Mouse (Mus musculus): ENCODE results near the gene Coq5. TPM values are rescaled to one million over a fixed set of nuclear protein-coding genes. Genes with fewer than 3 reads are reported as not detected.

Gene Coq5
- polyA plus RNA-seq, 1 experiment from 2014 or later: 55.5 TPM

GRCm38 (mm10) chr5:115327610-115328548, 48.4 kb downstream of the Coq5 start:
- Histone ChIP-seq H3K4me3 (ENCODE audit: low read depth, low read length) (peak overlapping the region; percentile 86), H3K27ac (ENCODE audit: low read depth, low read length) (peak overlapping the region; percentile 87), H3K27me3 (ENCODE audit: control insufficient read depth, insufficient read depth, low read length) (no peaks in the 10 kb centered on the region), H3K9me3 (ENCODE audit: control insufficient read depth, low read length) (no peaks in the 10 kb centered on the region), H3K4me2 (replicated peaks; ENCODE audit: low read depth, low read length) (peak overlapping the region; percentile 62), H3K9ac (ENCODE audit: low read depth, low read length) (peak overlapping the region; percentile 94), H3K4me1 (replicated peaks; ENCODE audit: control insufficient read depth, insufficient read depth, low read length) (0 out of 2 replicates have a peak, but pooled peaks cover 6% of the 10 kb centered on the region), H3K36me3 (ENCODE audit: control insufficient read depth, insufficient read depth, low read length) (no peaks in the 10 kb centered on the region)
- peak; percentile 36; the same call in 1 of the 2 replicates for ATAC-seq (ENCODE audit: low FRiP score)
- WGBS: 1% methylated on average over 46 of the region's 55 CpGs
- DNase-seq (ENCODE audit: low spot score): peak; percentile 50

GRCm38 (mm10) chr5:115330955-115331354, 51.5 kb downstream of the Coq5 start:
- H3K4me1 ChIP-seq (replicated peaks; ENCODE audit: control insufficient read depth, insufficient read depth, low read length): 0 out of 2 replicates have a peak, but pooled peaks cover 6% of the 10 kb centered on the region
- ATAC-seq (ENCODE audit: low FRiP score) (no peak), DNase-seq (ENCODE audit: low spot score) (no peak)
- no peak overlapping the region; the same call in 1 of the 2 replicates for H3K4me3 ChIP-seq (ENCODE audit: low read depth, low read length)
- H3K27me3 ChIP-seq (ENCODE audit: control insufficient read depth, insufficient read depth, low read length): no peaks in the 10 kb centered on the region
- no peak overlapping the region; the same call in 1 of the 2 replicates for H3K4me2 ChIP-seq (replicated peaks; ENCODE audit: low read depth, low read length)
- H3K36me3 ChIP-seq (ENCODE audit: control insufficient read depth, insufficient read depth, low read length): peaks cover 14% of the 10 kb centered on the region; the same call in 1 of the 2 replicates
- no peak overlapping the region for H3K9ac ChIP-seq (ENCODE audit: low read depth, low read length)
- H3K27ac ChIP-seq (ENCODE audit: low read depth, low read length): no peak overlapping the region
- 92% methylated on average over 9 of the region's 9 CpGs for WGBS
- H3K9me3 ChIP-seq (ENCODE audit: control insufficient read depth, low read length): no peaks in the 10 kb centered on the region

- Histone ChIP-seq H3K9me3 (ENCODE audit: control insufficient read depth, low read length) (no peaks in the 10 kb centered on the region), H3K9ac (ENCODE audit: low read depth, low read length) (no peak overlapping the region), H3K4me2 (replicated peaks; ENCODE audit: low read depth, low read length) (no peak overlapping the region), H3K36me3 (ENCODE audit: control insufficient read depth, insufficient read depth, low read length) (peaks cover 14% of the 10 kb centered on the region; the same call in 1 of the 2 replicates), H3K4me3 (ENCODE audit: low read depth, low read length) (no peak overlapping the region), H3K4me1 (replicated peaks; ENCODE audit: control insufficient read depth, insufficient read depth, low read length) (0 out of 2 replicates have a peak, but pooled peaks cover 4% of the 10 kb centered on the region), H3K27ac (ENCODE audit: low read depth, low read length) (no peak overlapping the region), H3K27me3 (ENCODE audit: control insufficient read depth, insufficient read depth, low read length) (no peaks in the 10 kb centered on the region)
- no peak for ATAC-seq (ENCODE audit: low FRiP score)
- 92% methylated on average over 3 of the region's 3 CpGs for WGBS
- DNase-seq (ENCODE audit: low spot score): no peak
Observed at GRCm38 (mm10) chr5:115333626-115334025, 54.2 kb downstream of the Coq5 start.

GRCm38 (mm10) chr5:115340007-115340406, 60.5 kb downstream of the Coq5 start:
- H3K27ac ChIP-seq (ENCODE audit: low read depth, low read length): no peak overlapping the region
- peak overlapping the region; percentile 66 for H3K4me2 ChIP-seq (replicated peaks; ENCODE audit: low read depth, low read length)
- DNase-seq (ENCODE audit: low spot score) (no peak), ATAC-seq (ENCODE audit: low FRiP score) (no peak)
- no peaks in the 10 kb centered on the region for H3K27me3 ChIP-seq (ENCODE audit: control insufficient read depth, insufficient read depth, low read length)
- H3K4me3 ChIP-seq (ENCODE audit: low read depth, low read length): peak overlapping the region; percentile 85
- H3K36me3 ChIP-seq (ENCODE audit: control insufficient read depth, insufficient read depth, low read length): peaks cover 12% of the 10 kb centered on the region; the same call in 1 of the 2 replicates
- H3K9ac ChIP-seq (ENCODE audit: low read depth, low read length): no peak overlapping the region
- 34% methylated on average over 7 of the region's 7 CpGs for WGBS
- peaks cover 4% of the 10 kb centered on the region; the same call in 1 of the 2 replicates for H3K4me1 ChIP-seq (replicated peaks; ENCODE audit: control insufficient read depth, insufficient read depth, low read length)
- H3K9me3 ChIP-seq (ENCODE audit: control insufficient read depth, low read length): no peaks in the 10 kb centered on the region

- Histone ChIP-seq H3K9ac (ENCODE audit: low read depth, low read length) (peak within 1 kb of the TSS; percentile 74), H3K4me3 (ENCODE audit: low read depth, low read length) (peak within 1 kb of the TSS; percentile 85), H3K4me2 (replicated peaks; ENCODE audit: low read depth, low read length) (peak within 1 kb of the TSS; percentile 66), H3K4me1 (replicated peaks; ENCODE audit: control insufficient read depth, insufficient read depth, low read length) (peaks cover 4% of the 10 kb centered on the region; the same call in 1 of the 2 replicates), H3K9me3 (ENCODE audit: control insufficient read depth, low read length) (no peaks in the 10 kb centered on the region), H3K27ac (ENCODE audit: low read depth, low read length) (peak within 1 kb of the TSS; percentile 61), H3K27me3 (ENCODE audit: control insufficient read depth, insufficient read depth, low read length) (no peaks in the 10 kb centered on the region), H3K36me3 (ENCODE audit: control insufficient read depth, insufficient read depth, low read length) (peaks cover 15% of the 10 kb centered on the region)
- peak; percentile 96 for DNase-seq (ENCODE audit: low spot score)
- ATAC-seq (ENCODE audit: low FRiP score): peak; percentile 92
- whole genome bisulfite sequencing: under 1% methylated on average over 62 of the region's 62 CpGs
Observed at GRCm38 (mm10) chr5:115340577-115341313, 61.3 kb downstream of the Coq5 start, which contains the start of the genes Gatc and Triap1. Gatc (minus strand) TSS chr5:115341178. Triap1 (plus strand) TSS chr5:115341225.

- no peak for DNase-seq (ENCODE audit: low spot score)
- H3K9me3 ChIP-seq (ENCODE audit: control insufficient read depth, low read length): no peaks in the 10 kb centered on the region
- peak; percentile 76 for ATAC-seq (ENCODE audit: low FRiP score)
- H3K4me3 ChIP-seq (ENCODE audit: low read depth, low read length): peak overlapping the region; percentile 85
- peaks cover 15% of the 10 kb centered on the region for H3K36me3 ChIP-seq (ENCODE audit: control insufficient read depth, insufficient read depth, low read length)
- peak overlapping the region; percentile 66 for H3K4me2 ChIP-seq (replicated peaks; ENCODE audit: low read depth, low read length)
- H3K27me3 ChIP-seq (ENCODE audit: control insufficient read depth, insufficient read depth, low read length): no peaks in the 10 kb centered on the region
- peak overlapping the region; percentile 74 for H3K9ac ChIP-seq (ENCODE audit: low read depth, low read length)
- 12% methylated on average over 36 of the region's 36 CpGs for WGBS
- H3K4me1 ChIP-seq (replicated peaks; ENCODE audit: control insufficient read depth, insufficient read depth, low read length): peaks cover 4% of the 10 kb centered on the region; the same call in 1 of the 2 replicates
- peak overlapping the region; percentile 61 for H3K27ac ChIP-seq (ENCODE audit: low read depth, low read length)
Observed at GRCm38 (mm10) chr5:115341314-115342165, 62.1 kb downstream of the Coq5 start.
